Mouse (Mus musculus) spleen, adult 2 months (tissue): ENCODE data around the gene Ramp2. TPM values are rescaled to one million over a fixed set of nuclear protein-coding genes. Genes with fewer than 3 reads are reported as not detected.

Source experiments
- DNase-seq, 2 experiments: peaks; one replicate each; pipeline versions ENCODE4 v3.0.0 to v3.0.0-alpha.2; 2012 to 2021; ENCODE audit warnings: low spot score in 2 of 2, low read depth in 1 of 2
- H3K27ac ChIP-seq: fragments of 200-500 bp; 2 replicates; pipeline ENCODE4 v1.5.1; 2012; ENCODE audit warnings: low read length, inconsistent platforms; ENCODE audit not compliant: insufficient read depth
- H3K27me3 ChIP-seq: fragments of 200-500 bp; 2 replicates; pipeline ENCODE4 v1.6.1; 2012; ENCODE audit warnings: mild to moderate bottlenecking, moderate library complexity, low read length, inconsistent platforms; ENCODE audit not compliant: control insufficient read depth, insufficient read depth
- H3K36me3 ChIP-seq: fragments of 200-500 bp; 2 replicates; pipeline ENCODE4 v1.6.1; 2012; ENCODE audit warnings: mild to moderate bottlenecking, low read length, inconsistent platforms; ENCODE audit not compliant: control insufficient read depth, insufficient read depth
- H3K4me1 ChIP-seq: fragments of 200-500 bp; 2 replicates; pipeline ENCODE4 v1.6.1; 2011; ENCODE audit warnings: inconsistent platforms; ENCODE audit not compliant: control insufficient read depth, insufficient read depth, insufficient read length
- H3K4me3 ChIP-seq: fragments of 200-500 bp; 2 replicates; pipeline ENCODE4 v1.5.1; 2011; ENCODE audit warnings: mild to moderate bottlenecking, inconsistent platforms; ENCODE audit not compliant: insufficient read depth, insufficient read length; ENCODE audit errors: extremely low read depth
- CTCF ChIP-seq: fragments of 200-500 bp; IDR thresholded peaks from 2 replicates; pipeline ENCODE4 v1.5.1; 2011; ENCODE audit warnings: mild to moderate bottlenecking, inconsistent platforms; ENCODE audit not compliant: insufficient read depth, insufficient read length, insufficient replicate concordance; ENCODE audit errors: extremely low read depth
- POLR2A ChIP-seq: fragments of 200-500 bp; IDR thresholded peaks from 2 replicates; pipeline ENCODE4 v1.6.1; 2011; ENCODE audit warnings: low read depth, low read length, inconsistent platforms
- WGBS: fragments of 180-500 bp; shearing (Covaris S2); methylation state at CpG from one replicate; pipeline ENCODE4 v1.1.7; 2018; 5-methylcytosine and 5-hydroxymethylcytosine counted together
- polyA plus RNA-seq: library from polyadenylated mRNA; depleted of rRNA; stranded (reverse); fragments of >200 nt; gene quantifications from 2 replicates; pipeline ENCODE4 v1.2.3, GENCODE M21; 2012; rRNA removed

Gene Ramp2
- polyA plus RNA-seq, 1 experiment, result 59.7 TPM

GRCm38 (mm10) chr11:101291231-101291630, 45.4 kb downstream of the Ramp2 start:
- TF ChIP-seq CTCF, result no peak
- TF ChIP-seq POLR2A, result no peak
- 93% methylated on average over 8 of the region's 8 CpGs for WGBS
- H3K36me3 ChIP-seq, result peaks cover 40% of the 10 kb centered on the region

DNA sequence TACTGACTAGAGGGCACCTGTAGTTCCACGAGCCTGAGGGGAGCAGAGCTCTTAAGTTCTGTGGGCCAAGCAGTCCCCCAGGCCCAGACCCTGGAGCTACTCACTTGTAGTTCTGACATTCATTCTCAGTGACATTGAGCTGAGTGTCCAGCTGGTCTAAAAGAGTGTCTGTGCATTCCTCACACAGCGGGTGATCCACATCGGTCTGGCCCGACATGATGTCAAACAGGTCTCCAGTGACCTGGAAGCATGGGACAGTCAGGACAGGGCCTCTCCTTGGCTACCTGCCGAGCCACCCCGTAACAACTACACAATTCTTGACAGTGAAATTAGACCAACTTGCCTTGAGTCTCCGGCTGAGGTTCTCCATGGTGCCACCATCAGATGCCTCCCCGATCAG, 49.4 kb downstream of the Ramp2 start:
- Histone ChIP-seq H3K4me3 (no peak overlapping the region), H3K36me3 (peaks cover 35% of the 10 kb centered on the region), H3K27ac (no peak overlapping the region), H3K27me3 (no peaks in the 10 kb centered on the region), H3K4me1 (peaks cover 1% of the 10 kb centered on the region; the same call in 1 of the 2 replicates)
- TF ChIP-seq CTCF (no peak), POLR2A (no peak)
- 98% methylated on average over 8 of the region's 8 CpGs for WGBS
- DNase-seq, result no peak

More at GRCm38 (mm10) chr11:101291231-101291630, 45.4 kb downstream of the Ramp2 start:
- Histone ChIP-seq H3K27me3 (no peaks in the 10 kb centered on the region), H3K4me1 (no peaks in the 10 kb centered on the region), H3K4me3 (no peak overlapping the region), H3K27ac (no peak overlapping the region; the same call in 1 of the 2 replicates)
- no peak for DNase-seq

- 60% methylated on average over 7 of the region's 7 CpGs for WGBS
- H3K27me3 ChIP-seq, result no peaks in the 10 kb centered on the region
- peak overlapping the region; percentile 20; the same call in 1 of the 2 replicates for H3K4me3 ChIP-seq
- peaks cover 9% of the 10 kb centered on the region; the same call in 1 of the 2 replicates for H3K4me1 ChIP-seq
- TF ChIP-seq POLR2A (no peak), CTCF (no peak)
- no peak overlapping the region for H3K27ac ChIP-seq
- no peak for DNase-seq
- H3K36me3 ChIP-seq, result peaks cover 9% of the 10 kb centered on the region
These were observed 55.1 kb downstream of the Ramp2 start for GRCm38 (mm10) chr11:101300881-101301280.

DNA sequence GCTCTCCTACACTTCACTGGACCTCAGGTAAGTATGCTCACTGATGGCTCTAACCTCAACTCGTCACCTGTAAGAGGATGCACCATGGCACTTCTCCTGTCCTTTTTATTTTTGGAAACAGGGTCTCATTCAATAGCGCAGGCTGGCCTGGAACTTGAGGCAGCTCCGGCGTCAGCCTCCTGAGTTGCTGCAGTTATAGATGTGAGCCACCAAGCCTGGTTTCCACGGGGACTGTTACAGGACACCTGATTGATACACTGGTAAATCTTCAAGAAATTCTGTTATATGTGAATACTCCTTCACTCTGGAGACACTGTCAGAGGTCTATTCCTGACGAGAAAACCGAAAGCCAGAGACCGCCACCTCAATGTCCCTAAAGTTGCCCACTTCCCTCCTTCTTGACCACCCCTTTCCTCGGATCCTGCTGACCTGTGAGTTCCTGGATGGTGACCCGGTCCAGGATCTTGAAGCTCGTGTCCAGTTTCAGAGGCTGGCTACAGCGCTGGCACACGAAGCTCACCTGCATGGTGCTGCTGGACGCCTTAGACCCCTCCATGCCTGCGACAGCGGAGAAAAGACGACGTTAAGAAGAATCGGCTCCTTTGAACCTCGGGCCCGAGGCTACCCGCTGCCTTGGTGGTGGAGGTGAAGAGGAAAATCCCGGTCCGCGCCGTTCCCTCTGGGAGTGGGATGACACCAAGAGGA, 55.6 kb downstream of the Ramp2 start:
- Histone ChIP-seq H3K27ac (peak overlapping the region; percentile 30; the same call in 1 of the 2 replicates), H3K4me1 (peaks cover 9% of the 10 kb centered on the region; the same call in 1 of the 2 replicates), H3K36me3 (peaks cover 8% of the 10 kb centered on the region; the same call in 1 of the 2 replicates), H3K4me3 (peak overlapping the region; percentile 81), H3K27me3 (no peaks in the 10 kb centered on the region)
- WGBS, result 9% methylated on average over 26 of the region's 26 CpGs
- DNase-seq, result no peak
- TF ChIP-seq POLR2A (no peak), CTCF (no peak)

DNA sequence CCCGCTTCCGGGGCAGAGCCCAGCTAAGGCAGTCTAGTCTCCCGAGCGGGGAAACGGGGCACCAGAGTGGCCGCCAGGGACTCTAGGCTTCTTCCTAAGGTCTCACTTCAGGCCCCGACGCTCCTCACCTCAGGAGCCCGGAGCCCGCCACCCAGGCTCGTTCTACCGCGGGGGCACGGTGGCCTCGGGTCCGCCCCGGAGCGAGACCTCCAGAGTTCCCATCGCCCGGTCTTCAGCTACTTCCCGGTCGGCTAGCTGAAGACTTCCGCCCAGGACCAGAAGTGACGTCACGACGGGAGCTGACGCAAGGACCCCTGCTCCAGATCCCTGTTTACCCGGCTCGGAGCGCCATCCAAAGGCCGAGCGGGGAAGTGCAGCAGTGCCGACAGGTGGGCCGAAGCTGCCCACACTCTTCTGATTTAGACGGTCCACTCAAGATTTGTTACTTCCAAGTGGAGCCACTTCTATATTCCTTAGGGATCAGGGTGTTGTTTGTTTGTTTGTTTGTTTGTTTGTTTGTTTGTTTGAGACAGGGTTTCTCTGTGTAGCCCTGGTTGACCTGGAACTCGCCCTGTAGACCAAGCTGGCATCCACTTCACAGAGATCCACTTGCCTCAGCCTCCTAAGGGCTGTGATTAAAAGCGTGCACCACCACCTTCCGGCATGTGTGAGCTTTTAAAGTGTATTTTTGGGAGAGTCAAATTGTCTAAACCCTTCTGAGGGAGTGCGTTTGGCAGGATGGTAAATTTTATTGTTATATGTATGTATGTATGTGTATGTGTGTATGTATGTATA, 56.4 kb downstream of the Ramp2 start, which contains the start of gene Becn1:
Gene Becn1 (minus strand): TSS at position 283 of the 795 bp plus-strand sequence.
- peaks cover 9% of the 10 kb centered on the region; the same call in 1 of the 2 replicates for H3K4me1 ChIP-seq
- TF ChIP-seq CTCF (peak; percentile 77), POLR2A (peak; percentile 40)
- peaks cover 8% of the 10 kb centered on the region; the same call in 1 of the 2 replicates for H3K36me3 ChIP-seq
- peak within 1 kb of the TSS; percentile 81 for H3K4me3 ChIP-seq
- WGBS, result 9% methylated on average over 39 of the region's 39 CpGs
- DNase-seq, result peak; percentile 78 to 89
- H3K27me3 ChIP-seq, result no peaks in the 10 kb centered on the region
- peak within 1 kb of the TSS; percentile 30; the same call in 1 of the 2 replicates for H3K27ac ChIP-seq

DNA sequence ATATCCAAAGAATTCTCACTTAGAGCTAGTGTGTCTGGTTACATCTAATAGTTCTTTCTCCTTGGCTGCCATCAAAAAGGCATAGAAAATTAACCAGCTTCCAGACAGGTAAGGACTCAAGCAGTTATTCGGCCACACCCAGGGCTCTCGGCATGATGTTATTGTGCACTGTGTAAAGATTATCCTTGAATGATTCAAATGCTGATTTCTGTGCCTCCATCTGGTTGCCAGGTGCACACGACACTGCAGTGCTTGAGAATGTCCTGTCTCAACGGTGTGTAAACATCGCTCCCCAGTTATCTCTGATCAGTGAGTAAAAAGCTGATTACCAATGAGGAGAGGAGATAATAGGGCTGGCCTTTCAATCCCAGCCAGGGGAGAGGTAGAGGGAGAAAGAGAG, 61.9 kb downstream of the Ramp2 start:
- no peak overlapping the region for H3K27ac ChIP-seq
- no peak for TF ChIP-seq CTCF
- TF ChIP-seq POLR2A, result no peak
- H3K4me1 ChIP-seq, result no peaks in the 10 kb centered on the region
- no peaks in the 10 kb centered on the region for H3K27me3 ChIP-seq
- no peaks in the 10 kb centered on the region for H3K36me3 ChIP-seq
- WGBS, result 59% methylated on average over 5 of the region's 5 CpGs
- DNase-seq, result no peak
- H3K4me3 ChIP-seq, result no peak overlapping the region

Other genes starting within 250 kb of the Ramp2 start
- gene Atp6v0a1, start 236.6 kb upstream of the Ramp2 start, polyA plus RNA-seq, result 41.8 and 46.2 TPM in 2 replicates
- 28.6 and 34.8 TPM in 2 replicates for gene Naglu, start 176.0 kb upstream of the Ramp2 start, polyA plus RNA-seq
- gene Hsd17b1, start 167.6 kb upstream of the Ramp2 start, polyA plus RNA-seq, result 1.2 and 1.3 TPM in 2 replicates
- 26.6 and 36.9 TPM in 2 replicates for gene Coasy, start 163.5 kb upstream of the Ramp2 start, polyA plus RNA-seq
- 20.3 and 23.9 TPM in 2 replicates for gene Mlx, start 158.8 kb upstream of the Ramp2 start, polyA plus RNA-seq
- 0.85 and 0.90 TPM in 2 replicates for gene Psmc3ip, start 150.6 kb upstream of the Ramp2 start, polyA plus RNA-seq
- 57.8 and 61.3 TPM in 2 replicates for gene Retreg3, start 126.1 kb upstream of the Ramp2 start, polyA plus RNA-seq
- gene Tubg1, start 126.1 kb upstream of the Ramp2 start, polyA plus RNA-seq, result 16.4 and 17.7 TPM in 2 replicates
- gene Tubg2, start 90.1 kb upstream of the Ramp2 start, polyA plus RNA-seq, result 3.6 and 4.8 TPM in 2 replicates
- 1.3 and 1.4 TPM in 2 replicates for gene Cntnap1, start 75.5 kb upstream of the Ramp2 start, polyA plus RNA-seq
- 5.8 and 8.4 TPM in 2 replicates for gene Plekhh3, start 74.7 kb upstream of the Ramp2 start, polyA plus RNA-seq
- gene Ccr10, start 70.6 kb upstream of the Ramp2 start, polyA plus RNA-seq, result 1.6 and 1.9 TPM in 2 replicates
- 28.3 and 30.9 TPM in 2 replicates for gene Ezh1, start 19.6 kb upstream of the Ramp2 start, polyA plus RNA-seq
- gene Vps25, start 7.7 kb downstream of the Ramp2 start, polyA plus RNA-seq, result 56.3 and 62.2 TPM in 2 replicates
- 1.9 and 2.2 TPM in 2 replicates for gene Wnk4, start 14.5 kb downstream of the Ramp2 start, polyA plus RNA-seq
- 0.06 and 0.19 TPM in 2 replicates for gene Cntd1, start 33.0 kb downstream of the Ramp2 start, polyA plus RNA-seq
- 148 TPM in 2 replicates for gene Coa3, start 33.1 kb downstream of the Ramp2 start, polyA plus RNA-seq
- gene Becn1, start 56.3 kb downstream of the Ramp2 start, polyA plus RNA-seq, result 64.0 and 98.6 TPM in 2 replicates
- 58.1 and 73.8 TPM in 2 replicates for gene Psme3, start 70.2 kb downstream of the Ramp2 start, polyA plus RNA-seq
- gene Aoc2, start 79.0 kb downstream of the Ramp2 start, polyA plus RNA-seq, result 9.1 and 10.6 TPM in 2 replicates
- 2.2 and 2.3 TPM in 2 replicates for gene Aoc3, start 84.6 kb downstream of the Ramp2 start, polyA plus RNA-seq
- gene G6pc, start 121.5 kb downstream of the Ramp2 start, polyA plus RNA-seq, result 0.07 TPM in 1 of 2 replicates, not detected in the other
- 17.3 and 18.3 TPM in 2 replicates for gene Aarsd1, start 171.6 kb downstream of the Ramp2 start, polyA plus RNA-seq
- 0.11 and 0.29 TPM in 2 replicates for gene Gm27029, start 178.8 kb downstream of the Ramp2 start, polyA plus RNA-seq
- gene Rundc1, start 179.1 kb downstream of the Ramp2 start, polyA plus RNA-seq, result 14.2 and 18.3 TPM in 2 replicates
- gene Ptges3l, start 179.3 kb downstream of the Ramp2 start, polyA plus RNA-seq, result 1.1 TPM in 2 replicates
- gene Rpl27, start 196.3 kb downstream of the Ramp2 start, polyA plus RNA-seq, result 430 and 509 TPM in 2 replicates
- 44.3 and 53.1 TPM in 2 replicates for gene Ifi35, start 202.4 kb downstream of the Ramp2 start, polyA plus RNA-seq
- gene Rnd2, start 219.0 kb downstream of the Ramp2 start, polyA plus RNA-seq, result 2.4 and 3.2 TPM in 2 replicates
- gene Vat1, start 220.2 kb downstream of the Ramp2 start, polyA plus RNA-seq, result 56.9 and 59.6 TPM in 2 replicates